Mouse (Mus musculus) olfactory bulb, adult 2 months (tissue): ENCODE measurements around the gene Sik3.

Source experiments
- CTCF ChIP-seq: fragments of 200-500 bp; IDR thresholded peaks from 2 replicates; pipeline ENCODE4 v1.5.1; 2012; ENCODE audit warnings: low read depth, mild to moderate bottlenecking, low read length, moderate library complexity; ENCODE audit not compliant: insufficient read depth
- POLR2A ChIP-seq: fragments of 200-500 bp; IDR thresholded peaks from 2 replicates; pipeline ENCODE4 v1.6.1; 2012; ENCODE audit warnings: mild to moderate bottlenecking, low read depth, low read length, moderate library complexity; ENCODE audit not compliant: insufficient read depth

- TF ChIP-seq POLR2A = no peak
- no peak for TF ChIP-seq CTCF
These were observed 22.8 kb downstream of the Sik3 start for GRCm38 (mm10) chr9:46035290-46035871.
